Mouse (Mus musculus): Measurements from ENCODE around the gene Relch.

- no peak for TF ChIP-seq POLR2A (IDR thresholded peaks at IDR 0.05; ENCODE audit: borderline replicate concordance, extremely low read depth, low read depth, low read length)
- TF ChIP-seq CTCF (IDR thresholded peaks at IDR 0.05; ENCODE audit: insufficient read depth, low read length): no peak
Measured at GRCm38 (mm10) chr1:105795705-105796104, 132.0 kb downstream of the Relch start.

Data from lung, adult 2 months (tissue).